Mouse (Mus musculus) neural tube, embryonic 14.5 days (tissue): ENCODE measurements around the gene Mgat5b. TPM values are rescaled to one million over a fixed set of nuclear protein-coding genes. Genes with fewer than 3 reads are reported as not detected.
"Not testable (repeated sequence)": the region's sequence is repeated elsewhere in the genome, so short reads cannot be mapped to it uniquely, and the experiment has no call there.

Experiments
- ATAC-seq: fragments of 200-750 bp; cut with Nextera tagmentation; 2 replicates; pipeline ENCODE4 v1.8.0; 2017; ENCODE audit warnings: low read depth, mild to moderate bottlenecking, moderate TSS enrichment, moderate library complexity
- H3K27ac ChIP-seq: fragments of 300-500 bp; sonication (generic); 2 replicates; pipeline ENCODE4 v1.5.1; 2014; ENCODE audit warnings: low read depth, mild to moderate bottlenecking, control low read depth, low read length, moderate library complexity, mixed read lengths
- H3K27me3 ChIP-seq: fragments of 300-500 bp; sonication (generic); 2 replicates; pipeline ENCODE4 v1.6.1; 2014; ENCODE audit warnings: low read length; ENCODE audit not compliant: control insufficient read depth, insufficient read depth
- H3K36me3 ChIP-seq: fragments of 300-500 bp; sonication (generic); 2 replicates; pipeline ENCODE4 v1.6.1; 2014; ENCODE audit warnings: low read length, mixed read lengths; ENCODE audit not compliant: control insufficient read depth, insufficient read depth
- H3K4me1 ChIP-seq: fragments of 300-500 bp; sonication (generic); 2 replicates; pipeline ENCODE4 v1.6.1; 2014; ENCODE audit warnings: low read length; ENCODE audit not compliant: control insufficient read depth, insufficient read depth
- H3K4me2 ChIP-seq: fragments of 300-500 bp; sonication (generic); 2 replicates; pipeline ENCODE4 v1.6.1; 2014; ENCODE audit warnings: mild to moderate bottlenecking, low read depth, low read length, control low read depth
- H3K4me3 ChIP-seq: fragments of 300-500 bp; sonication (generic); 2 replicates; pipeline ENCODE4 v1.5.1; 2014; ENCODE audit warnings: low read depth, low read length, control low read depth, mixed read lengths
- H3K9ac ChIP-seq: fragments of 300-500 bp; sonication (generic); replicated peaks from 2 replicates; pipeline ENCODE4 v1.6.1; 2014; ENCODE audit warnings: low read depth, mild to moderate bottlenecking, control low read depth, low read length, mixed read lengths
- H3K9me3 ChIP-seq: fragments of 300-500 bp; sonication (generic); 2 replicates; pipeline ENCODE4 v1.6.1; 2016; ENCODE audit warnings: low read length; ENCODE audit not compliant: control insufficient read depth
- WGBS: fragments of 180-500 bp; shearing (Covaris S2); extraction: QIAGEN DNeasy Blood & Tissue Kit; methylation state at CpG from one replicate; pipeline ENCODE4 v1.1.7; 2014; 5-methylcytosine and 5-hydroxymethylcytosine counted together
- polyA plus RNA-seq: library from polyadenylated mRNA; unstranded; fragments of >200 nt; fragmentation: Nextera tagmentation; extraction: Ambion mirVana; gene quantifications from 2 replicates; pipeline ENCODE4 v1.2.1, GENCODE M21; 2014

Gene Mgat5b
- polyA plus RNA-seq, 1 experiment from 2014 or later = 21.6 TPM

GRCm38 (mm10) chr11:116884061-116884460 is 34.6 kb upstream of the Mgat5b start:
- Histone ChIP-seq H3K4me3 (no peak overlapping the region), H3K9me3 (no peaks in the 10 kb centered on the region), H3K9ac (no peak overlapping the region), H3K4me2 (no peak overlapping the region), H3K36me3 (no peaks in the 10 kb centered on the region), H3K4me1 (peaks cover 3% of the 10 kb centered on the region; the same call in 1 of the 2 replicates), H3K27ac (no peak overlapping the region), H3K27me3 (no peaks in the 10 kb centered on the region)
- no peak for ATAC-seq
- WGBS = 85% methylated on average over 6 of the region's 6 CpGs

GRCm38 (mm10) chr11:116885275-116886151 is 33.1 kb upstream of the Mgat5b start:
- 4% methylated on average over 27 of the region's 28 CpGs for WGBS
- peak; percentile 46; the same call in 1 of the 2 replicates for ATAC-seq
- 0 out of 2 replicates have a peak overlapping the region, but pooled peaks have one; percentile 11 for H3K9ac ChIP-seq
- no peaks in the 10 kb centered on the region for H3K36me3 ChIP-seq
- peaks cover 3% of the 10 kb centered on the region; the same call in 1 of the 2 replicates for H3K4me1 ChIP-seq
- no peak overlapping the region for H3K27ac ChIP-seq
- no peak overlapping the region for H3K4me3 ChIP-seq
- no peaks in the 10 kb centered on the region for H3K9me3 ChIP-seq
- peak overlapping the region; percentile 40 for H3K4me2 ChIP-seq
- no peaks in the 10 kb centered on the region for H3K27me3 ChIP-seq

GRCm38 (mm10) chr11:116887136-116887535 is 31.5 kb upstream of the Mgat5b start:
- H3K4me2 ChIP-seq = no peak overlapping the region
- WGBS = 64% methylated on average over 5 of the region's 5 CpGs
- H3K4me1 ChIP-seq = peaks cover 3% of the 10 kb centered on the region; the same call in 1 of the 2 replicates

GRCm38 (mm10) chr11:116893532-116894442 is 24.9 kb upstream of the Mgat5b start:
- Histone ChIP-seq H3K36me3 (no peaks in the 10 kb centered on the region), H3K4me2 (no peak overlapping the region), H3K27me3 (no peaks in the 10 kb centered on the region), H3K4me1 (0 out of 2 replicates have a peak, but pooled peaks cover 3% of the 10 kb centered on the region), H3K9me3 (no peaks in the 10 kb centered on the region), H3K4me3 (no peak overlapping the region), H3K27ac (no peak overlapping the region), H3K9ac (no peak overlapping the region)
- 49% methylated on average over 19 of the region's 19 CpGs for WGBS
- ATAC-seq = no peak

More at GRCm38 (mm10) chr11:116887136-116887535, 31.5 kb upstream of the Mgat5b start:
- Histone ChIP-seq H3K9me3 (no peaks in the 10 kb centered on the region), H3K9ac (no peak overlapping the region), H3K4me3 (no peak overlapping the region), H3K27me3 (no peaks in the 10 kb centered on the region), H3K27ac (no peak overlapping the region), H3K36me3 (no peaks in the 10 kb centered on the region)
- no peak for ATAC-seq

- H3K4me2 ChIP-seq = no peak overlapping the region
- H3K4me1 ChIP-seq = 0 out of 2 replicates have a peak, but pooled peaks cover 3% of the 10 kb centered on the region
- no peaks in the 10 kb centered on the region for H3K9me3 ChIP-seq
- H3K27me3 ChIP-seq = no peaks in the 10 kb centered on the region
- H3K4me3 ChIP-seq = no peak overlapping the region
- WGBS = 64% methylated on average over 3 of the region's 3 CpGs
- H3K27ac ChIP-seq = no peak overlapping the region
- H3K36me3 ChIP-seq = no peaks in the 10 kb centered on the region
- no peak for ATAC-seq
- H3K9ac ChIP-seq = no peak overlapping the region
These were observed 23.3 kb upstream of the Mgat5b start for GRCm38 (mm10) chr11:116895402-116895801.

GRCm38 (mm10) chr11:116899247-116899646 is 19.4 kb upstream of the Mgat5b start:
- Histone ChIP-seq H3K4me3 (no peak overlapping the region), H3K36me3 (no peaks in the 10 kb centered on the region), H3K4me1 (no peaks in the 10 kb centered on the region), H3K9ac (no peak overlapping the region), H3K27me3 (no peaks in the 10 kb centered on the region), H3K4me2 (no peak overlapping the region), H3K9me3 (no peaks in the 10 kb centered on the region), H3K27ac (no peak overlapping the region)
- WGBS = 90% methylated on average over 12 of the region's 12 CpGs
- ATAC-seq = no peak

GRCm38 (mm10) chr11:116902588-116902987 is 16.1 kb upstream of the Mgat5b start:
- not testable (repeated sequence) for H3K4me2 ChIP-seq, ATAC-seq, H3K4me1 ChIP-seq, H3K9me3 ChIP-seq, H3K27ac ChIP-seq, H3K9ac ChIP-seq, H3K4me3 ChIP-seq, H3K27me3 ChIP-seq, H3K36me3 ChIP-seq
- 87% methylated on average over 10 of the region's 10 CpGs for WGBS

GRCm38 (mm10) chr11:116905741-116906456 is 12.8 kb upstream of the Mgat5b start:
- Histone ChIP-seq H3K9ac (no peak overlapping the region), H3K36me3 (no peaks in the 10 kb centered on the region), H3K27me3 (peaks cover 7% of the 10 kb centered on the region), H3K4me1 (no peaks in the 10 kb centered on the region), H3K27ac (no peak overlapping the region), H3K4me2 (peak overlapping the region; percentile 26; the same call in 1 of the 2 replicates), H3K4me3 (peak overlapping the region; percentile 7; the same call in 1 of the 2 replicates), H3K9me3 (no peaks in the 10 kb centered on the region)
- ATAC-seq = no peak
- 3% methylated on average over 22 of the region's 23 CpGs for WGBS
